Mouse (Mus musculus) heart, embryonic 15.5 days (tissue): ENCODE measurements around the gene Zfp804a. TPM values are rescaled to one million over a fixed set of nuclear protein-coding genes. Genes with fewer than 3 reads are reported as not detected.

Source experiments
- ATAC-seq: fragments of 200-750 bp; cut with Nextera tagmentation; replicated peaks from 2 replicates; pipeline ENCODE4 v1.8.0; 2017; ENCODE audit warnings: low read depth, moderate TSS enrichment; ENCODE audit not compliant: insufficient number of reproducible peaks, insufficient read depth, low FRiP score
- H3K27ac ChIP-seq: fragments of 300-500 bp; sonication (generic); 2 replicates; pipeline ENCODE4 v1.5.1; 2015; ENCODE audit warnings: mild to moderate bottlenecking, inconsistent platforms
- H3K27me3 ChIP-seq: fragments of 300-500 bp; sonication (generic); 2 replicates; pipeline ENCODE4 v1.6.1; 2015; ENCODE audit warnings: inconsistent platforms
- H3K36me3 ChIP-seq: fragments of 300-500 bp; sonication (generic); 2 replicates; pipeline ENCODE4 v1.6.1; 2015; ENCODE audit warnings: mild to moderate bottlenecking, inconsistent platforms
- H3K4me1 ChIP-seq: fragments of 300-500 bp; sonication (generic); replicated peaks from 2 replicates; pipeline ENCODE4 v1.6.1; 2015; ENCODE audit warnings: inconsistent platforms
- H3K4me2 ChIP-seq: fragments of 300-500 bp; sonication (generic); 2 replicates; pipeline ENCODE4 v1.6.1; 2015; ENCODE audit warnings: inconsistent platforms, mild to moderate bottlenecking, moderate library complexity
- H3K4me3 ChIP-seq: fragments of 300-500 bp; sonication (generic); 2 replicates; pipeline ENCODE4 v1.5.1; 2015; ENCODE audit warnings: mild to moderate bottlenecking, inconsistent platforms
- H3K9ac ChIP-seq: fragments of 300-500 bp; sonication (generic); 2 replicates; pipeline ENCODE4 v1.6.1; 2015; ENCODE audit warnings: mild to moderate bottlenecking, inconsistent platforms
- H3K9me3 ChIP-seq: fragments of 300-500 bp; sonication (generic); replicated peaks from 2 replicates; pipeline ENCODE4 v1.6.1; 2016; ENCODE audit warnings: inconsistent platforms
- WGBS: fragments of 180-500 bp; shearing (Covaris S2); methylation state at CpG from one replicate; pipeline ENCODE4 v1.1.7; 2015; ENCODE audit warnings: mixed read lengths; 5-methylcytosine and 5-hydroxymethylcytosine counted together
- polyA plus RNA-seq: library from polyadenylated mRNA; unstranded; fragments of >200 nt; fragmentation: Nextera tagmentation; extraction: Ambion mirVana; gene quantifications from 2 replicates; pipeline ENCODE4 v1.2.1, GENCODE M21; 2015

Zfp804a gene
- polyA plus RNA-seq, result 0.15 and 0.44 TPM in 2 replicates

- WGBS, result under 1% methylated on average over 69 of the region's 82 CpGs
- peak; percentile 67 for ATAC-seq
These were observed at the start of gene Zfp804a for GRCm38 (mm10) chr2:82053185-82053891. Zfp804a (plus strand) TSS chr2:82053222.

DNA sequence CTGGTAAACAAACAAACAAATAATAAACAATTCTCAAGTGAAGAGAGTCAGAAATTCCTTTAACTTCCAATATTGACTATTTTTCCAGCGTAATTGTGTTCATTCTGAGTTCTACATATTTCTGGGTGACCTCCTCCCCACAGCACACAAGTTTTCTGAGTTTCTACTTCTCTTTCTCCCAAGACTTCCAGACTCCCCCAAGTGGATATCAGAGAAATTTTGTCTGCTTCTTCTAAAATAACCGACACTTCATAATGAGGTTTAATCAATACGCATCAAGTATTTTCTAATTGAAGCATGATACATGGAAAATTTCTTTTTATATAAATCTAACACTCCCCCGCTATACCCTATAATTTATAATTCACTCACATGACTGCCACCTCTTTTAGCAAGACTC, 1.4 kb upstream of the Zfp804a start:
- ATAC-seq, result no peak
- Histone ChIP-seq H3K27ac (no peak overlapping the region), H3K4me1 (peaks cover 13% of the 10 kb centered on the region), H3K4me3 (no peak overlapping the region), H3K27me3 (peaks cover 22% of the 10 kb centered on the region), H3K9ac (no peak overlapping the region), H3K4me2 (no peak overlapping the region), H3K9me3 (no peaks in the 10 kb centered on the region), H3K36me3 (no peaks in the 10 kb centered on the region)
- 74% methylated on average over 4 of the region's 4 CpGs for WGBS

More at GRCm38 (mm10) chr2:82053185-82053891, at the start of gene Zfp804a:
- H3K9me3 ChIP-seq, result no peaks in the 10 kb centered on the region
- no peaks in the 10 kb centered on the region for H3K36me3 ChIP-seq
- no peak within 1 kb of the TSS for H3K27ac ChIP-seq
- H3K4me1 ChIP-seq, result peaks cover 13% of the 10 kb centered on the region
- H3K4me3 ChIP-seq, result peak within 1 kb of the TSS; percentile 69
- peak within 1 kb of the TSS; percentile 49 for H3K9ac ChIP-seq
- H3K27me3 ChIP-seq, result peaks cover 22% of the 10 kb centered on the region
- H3K4me2 ChIP-seq, result peak within 1 kb of the TSS; percentile 98

- Histone ChIP-seq H3K9me3 (no peaks in the 10 kb centered on the region), H3K9ac (peak overlapping the region; percentile 49; the same call in 1 of the 2 replicates), H3K4me2 (peak overlapping the region; percentile 98), H3K36me3 (no peaks in the 10 kb centered on the region), H3K4me3 (peak overlapping the region; percentile 69), H3K4me1 (peaks cover 13% of the 10 kb centered on the region), H3K27me3 (peaks cover 22% of the 10 kb centered on the region), H3K27ac (no peak overlapping the region)
- 5% methylated on average over 34 of the region's 34 CpGs for WGBS
- ATAC-seq, result peak; percentile 35; the same call in 1 of the 2 replicates
These were observed 461 bp upstream of the Zfp804a start for GRCm38 (mm10) chr2:82052338-82053184.

- H3K9ac ChIP-seq, result no peak overlapping the region
- H3K4me3 ChIP-seq, result peak overlapping the region; percentile 69
- H3K4me2 ChIP-seq, result peak overlapping the region; percentile 98
These were observed 1.4 kb downstream of the Zfp804a start for GRCm38 (mm10) chr2:82054446-82054845.

GRCm38 (mm10) chr2:82064671-82065070, 11.6 kb downstream of the Zfp804a start:
- H3K9me3 ChIP-seq, result no peaks in the 10 kb centered on the region
- H3K27ac ChIP-seq, result no peak overlapping the region
- H3K9ac ChIP-seq, result no peak overlapping the region
- ATAC-seq, result no peak
- no peaks in the 10 kb centered on the region for H3K27me3 ChIP-seq
- no peak overlapping the region for H3K4me2 ChIP-seq
- no peaks in the 10 kb centered on the region for H3K4me1 ChIP-seq
- WGBS, result 26% methylated on average over 5 of the region's 5 CpGs
- H3K36me3 ChIP-seq, result no peaks in the 10 kb centered on the region
- H3K4me3 ChIP-seq, result no peak overlapping the region

More at GRCm38 (mm10) chr2:82054446-82054845, 1.4 kb downstream of the Zfp804a start:
- peaks cover 22% of the 10 kb centered on the region for H3K27me3 ChIP-seq
- H3K9me3 ChIP-seq, result no peaks in the 10 kb centered on the region
- H3K4me1 ChIP-seq, result peaks cover 13% of the 10 kb centered on the region
- no peak overlapping the region for H3K27ac ChIP-seq
- no peak for ATAC-seq
- 57% methylated on average over 4 of the region's 4 CpGs for WGBS
- H3K36me3 ChIP-seq, result no peaks in the 10 kb centered on the region

DNA sequence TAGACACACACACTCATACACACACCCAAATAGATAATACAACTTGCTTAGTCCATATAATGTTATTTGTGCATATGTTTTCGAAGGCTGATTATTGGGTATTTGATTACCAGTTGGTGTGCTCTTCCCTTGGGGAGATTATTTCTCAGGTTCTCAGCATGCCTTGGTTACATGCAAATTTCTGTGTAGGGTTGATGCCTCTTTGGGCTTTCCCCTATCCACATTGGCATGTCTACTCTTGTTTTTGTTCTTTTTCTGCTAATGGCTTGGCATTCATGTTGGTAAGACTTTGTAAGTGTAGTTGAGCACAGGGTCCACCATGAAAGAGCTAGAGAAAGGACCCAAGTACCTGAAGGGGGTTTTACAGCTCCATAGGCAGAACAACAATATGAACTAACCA, 14.9 kb downstream of the Zfp804a start:
- 87% methylated on average over 1 of the region's 1 CpGs for WGBS

GRCm38 (mm10) chr2:82069172-82069571, 16.1 kb downstream of the Zfp804a start:
- no peak overlapping the region for H3K27ac ChIP-seq
- no peak overlapping the region for H3K4me2 ChIP-seq
- H3K27me3 ChIP-seq, result no peaks in the 10 kb centered on the region
- 65% methylated on average over 1 of the region's 1 CpGs for WGBS
- H3K36me3 ChIP-seq, result no peaks in the 10 kb centered on the region
- H3K4me1 ChIP-seq, result no peaks in the 10 kb centered on the region
- no peak for ATAC-seq
- H3K9me3 ChIP-seq, result no peaks in the 10 kb centered on the region
- H3K9ac ChIP-seq, result no peak overlapping the region
- no peak overlapping the region for H3K4me3 ChIP-seq

More for the DNA sequence above, 14.9 kb downstream of the Zfp804a start:
- Histone ChIP-seq H3K27me3 (no peaks in the 10 kb centered on the region), H3K9me3 (no peaks in the 10 kb centered on the region), H3K4me1 (no peaks in the 10 kb centered on the region), H3K36me3 (no peaks in the 10 kb centered on the region), H3K27ac (no peak overlapping the region), H3K4me2 (no peak overlapping the region), H3K4me3 (no peak overlapping the region), H3K9ac (no peak overlapping the region)
- ATAC-seq, result no peak

DNA sequence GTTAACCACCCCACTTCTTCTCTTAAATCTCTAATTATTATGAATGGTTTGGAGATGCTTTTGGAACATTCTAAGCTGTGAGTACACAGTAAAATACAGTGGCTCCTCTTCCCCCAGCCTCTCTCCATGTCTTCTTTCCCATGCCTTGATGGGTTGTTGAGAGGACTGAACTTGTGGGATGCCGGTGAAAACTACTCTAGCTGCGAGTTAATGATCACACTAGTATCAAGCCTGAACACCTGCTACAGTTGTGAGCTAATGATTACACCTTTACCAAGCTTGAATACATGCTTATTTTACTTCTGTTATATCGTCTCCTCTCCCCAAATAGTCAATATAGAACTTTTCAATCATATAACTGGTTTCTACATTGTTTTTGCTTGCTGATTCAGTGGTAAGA, 23.9 kb downstream of the Zfp804a start:
- Histone ChIP-seq H3K4me1 (no peaks in the 10 kb centered on the region), H3K9ac (no peak overlapping the region), H3K9me3 (no peaks in the 10 kb centered on the region), H3K27ac (no peak overlapping the region), H3K4me2 (no peak overlapping the region), H3K4me3 (no peak overlapping the region), H3K27me3 (no peaks in the 10 kb centered on the region), H3K36me3 (no peaks in the 10 kb centered on the region)
- WGBS, result 75% methylated on average over 3 of the region's 3 CpGs
- no peak for ATAC-seq

- H3K36me3 ChIP-seq, result no peaks in the 10 kb centered on the region
- no peak overlapping the region for H3K9ac ChIP-seq
- WGBS, result 75% methylated on average over 6 of the region's 6 CpGs
- no peak overlapping the region for H3K4me3 ChIP-seq
- no peak overlapping the region for H3K27ac ChIP-seq
- H3K27me3 ChIP-seq, result no peaks in the 10 kb centered on the region
- ATAC-seq, result no peak
- no peak overlapping the region for H3K4me2 ChIP-seq
- H3K9me3 ChIP-seq, result no peaks in the 10 kb centered on the region
- no peaks in the 10 kb centered on the region for H3K4me1 ChIP-seq
These were observed 25.4 kb downstream of the Zfp804a start for GRCm38 (mm10) chr2:82078287-82078994.

- no peak overlapping the region for H3K9ac ChIP-seq
- no peaks in the 10 kb centered on the region for H3K36me3 ChIP-seq
- H3K4me2 ChIP-seq, result no peak overlapping the region
- no peaks in the 10 kb centered on the region for H3K27me3 ChIP-seq
- no peaks in the 10 kb centered on the region for H3K9me3 ChIP-seq
- WGBS, result 52% methylated on average over 4 of the region's 4 CpGs
- ATAC-seq, result no peak
- H3K27ac ChIP-seq, result no peak overlapping the region
- no peak overlapping the region for H3K4me3 ChIP-seq
- no peaks in the 10 kb centered on the region for H3K4me1 ChIP-seq
These were observed 27.7 kb downstream of the Zfp804a start for GRCm38 (mm10) chr2:82080678-82081077.

DNA sequence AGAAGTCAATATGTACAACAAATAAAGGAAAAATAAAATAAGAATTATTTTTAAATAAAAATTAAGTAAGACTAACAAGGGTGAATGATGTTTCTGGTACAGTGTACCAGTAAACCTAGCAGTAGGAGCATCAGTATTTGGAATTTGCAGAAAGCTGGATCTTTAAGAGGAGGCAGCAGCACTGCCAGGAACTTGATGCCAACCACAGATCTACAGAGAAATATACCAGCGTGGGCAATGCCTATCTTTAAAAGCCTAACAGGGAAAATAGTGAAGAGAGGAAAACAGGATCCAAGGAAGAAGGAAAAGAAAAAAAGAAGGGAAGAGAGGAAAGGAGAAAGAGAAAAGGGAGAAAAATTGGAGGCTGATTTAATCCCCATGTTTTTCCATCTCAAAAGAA, 60.1 kb downstream of the Zfp804a start:
- Histone ChIP-seq H3K27me3 (no peaks in the 10 kb centered on the region), H3K9me3 (no peaks in the 10 kb centered on the region), H3K4me2 (no peak overlapping the region), H3K9ac (no peak overlapping the region), H3K4me1 (no peaks in the 10 kb centered on the region), H3K27ac (no peak overlapping the region), H3K36me3 (no peaks in the 10 kb centered on the region), H3K4me3 (no peak overlapping the region)
- no peak for ATAC-seq
- WGBS, result 74% methylated on average over 1 of the region's 1 CpGs
